Mouse (Mus musculus) intestine, embryonic 16.5 days (tissue): ENCODE measurements around the gene Gm11627. TPM values are rescaled to one million over a fixed set of nuclear protein-coding genes. Genes with fewer than 3 reads are reported as not detected.
"Not testable (repeated sequence)": the region's sequence is repeated elsewhere in the genome, so short reads cannot be mapped to it uniquely, and the experiment has no call there.

Experiments
- ATAC-seq: fragments of 200-750 bp; cut with Nextera tagmentation; 2 replicates; pipeline ENCODE4 v1.8.0; 2017; ENCODE audit warnings: moderate TSS enrichment, moderate library complexity
- H3K27ac ChIP-seq: fragments of 300-500 bp; sonication (generic); 2 replicates; pipeline ENCODE4 v1.5.1; 2014; ENCODE audit warnings: mild to moderate bottlenecking, low read length
- H3K27me3 ChIP-seq: fragments of 300-500 bp; sonication (generic); replicated peaks from 2 replicates; pipeline ENCODE4 v1.6.1; 2014; ENCODE audit warnings: low read length, control low read depth, mixed read lengths; ENCODE audit not compliant: control insufficient read depth, insufficient read depth
- H3K36me3 ChIP-seq: fragments of 300-500 bp; sonication (generic); 2 replicates; pipeline ENCODE4 v1.6.1; 2014; ENCODE audit warnings: low read length, control low read depth; ENCODE audit not compliant: control insufficient read depth, insufficient read depth
- H3K4me1 ChIP-seq: fragments of 300-500 bp; sonication (generic); 2 replicates; pipeline ENCODE4 v1.6.1; 2014; ENCODE audit warnings: low read length, control low read depth, mixed read lengths; ENCODE audit not compliant: control insufficient read depth, insufficient read depth
- H3K4me2 ChIP-seq: fragments of 300-500 bp; sonication (generic); 2 replicates; pipeline ENCODE4 v1.6.1; 2014; ENCODE audit warnings: low read depth, low read length, control low read depth
- H3K4me3 ChIP-seq: fragments of 300-500 bp; sonication (generic); 2 replicates; pipeline ENCODE4 v1.5.1; 2014; ENCODE audit warnings: mild to moderate bottlenecking, low read length
- H3K9ac ChIP-seq: fragments of 300-500 bp; sonication (generic); 2 replicates; pipeline ENCODE4 v1.6.1; 2014; ENCODE audit warnings: low read depth, low read length
- H3K9me3 ChIP-seq: fragments of 300-500 bp; sonication (generic); 2 replicates; pipeline ENCODE4 v1.6.1; 2016; ENCODE audit warnings: low read length, control low read depth; ENCODE audit not compliant: control insufficient read depth
- WGBS: fragments of 180-500 bp; shearing (Covaris S2); extraction: QIAGEN DNeasy Blood & Tissue Kit; methylation state at CpG from one replicate; pipeline ENCODE4 v1.1.7; 2014; 5-methylcytosine and 5-hydroxymethylcytosine counted together
- polyA plus RNA-seq: library from polyadenylated mRNA; unstranded; fragments of >200 nt; fragmentation: Nextera tagmentation; extraction: Ambion mirVana; gene quantifications from 2 replicates; pipeline ENCODE4 v1.2.1, GENCODE M21; 2015

Gene Gm11627
- polyA plus RNA-seq, 1 experiment from 2014 or later: 15.8 TPM

DNA sequence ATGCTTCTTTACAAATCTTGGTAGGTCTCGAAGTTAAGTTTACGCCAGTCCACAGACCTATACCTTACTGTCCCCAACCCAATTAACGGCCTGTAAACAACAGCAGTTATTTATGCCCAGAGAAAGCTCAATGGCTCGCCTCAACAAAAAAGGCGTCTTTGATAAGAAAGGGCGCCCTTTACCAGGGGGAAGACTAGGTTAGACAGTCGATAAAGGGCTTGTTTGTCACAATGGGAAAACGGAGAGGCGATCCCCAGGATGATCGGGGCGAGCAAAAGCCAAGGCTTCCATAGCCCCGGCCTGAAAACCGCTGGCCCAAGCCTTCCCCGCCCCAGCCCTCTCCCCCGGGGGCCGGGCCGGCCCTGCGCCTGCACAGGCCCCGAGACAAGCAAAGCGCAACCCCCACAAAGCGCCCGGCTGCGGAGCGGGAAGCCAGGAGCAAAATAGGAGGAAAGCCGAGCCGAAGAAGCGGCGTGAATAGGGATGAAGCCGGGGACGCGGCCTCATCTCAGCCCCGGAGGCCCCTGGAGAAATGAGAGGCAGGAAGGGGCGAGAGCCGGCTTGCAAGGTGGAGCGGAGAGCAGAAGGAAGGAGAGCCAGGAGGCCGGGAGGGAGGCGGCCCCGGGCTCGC is 23.7 kb downstream of the Gm11627 start:
- Histone ChIP-seq H3K36me3 (no peaks in the 10 kb centered on the region), H3K4me3 (peak overlapping the region; percentile 89), H3K4me2 (peak overlapping the region; percentile 72), H3K9ac (peak overlapping the region; percentile 96), H3K27ac (peak overlapping the region; percentile 87), H3K9me3 (no peaks in the 10 kb centered on the region), H3K4me1 (peaks cover 19% of the 10 kb centered on the region), H3K27me3 (no peaks in the 10 kb centered on the region)
- ATAC-seq: peak; percentile 55
- under 1% methylated on average over 39 of the region's 39 CpGs for whole genome bisulfite sequencing

DNA sequence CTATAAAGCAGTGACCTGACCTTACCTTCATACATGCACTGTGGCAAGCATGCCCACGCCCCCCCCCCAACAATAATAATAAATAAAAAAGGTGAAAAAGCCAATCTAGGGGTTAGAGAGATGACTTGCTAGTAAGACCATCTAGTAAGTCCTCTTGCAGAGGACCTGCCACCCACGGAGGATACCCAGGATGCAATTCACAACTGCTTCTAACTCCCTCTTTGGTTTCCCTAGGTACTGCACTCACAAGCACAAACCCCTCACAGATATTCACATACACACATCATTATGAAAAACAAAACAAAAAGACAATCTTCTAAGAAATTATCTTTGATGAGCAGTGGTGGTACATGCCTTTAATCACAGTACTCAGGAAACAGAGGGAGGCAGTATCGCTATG is 27.2 kb downstream of the Gm11627 start:
- no peaks in the 10 kb centered on the region for H3K27me3 ChIP-seq
- WGBS: 90% methylated on average over 3 of the region's 3 CpGs

DNA sequence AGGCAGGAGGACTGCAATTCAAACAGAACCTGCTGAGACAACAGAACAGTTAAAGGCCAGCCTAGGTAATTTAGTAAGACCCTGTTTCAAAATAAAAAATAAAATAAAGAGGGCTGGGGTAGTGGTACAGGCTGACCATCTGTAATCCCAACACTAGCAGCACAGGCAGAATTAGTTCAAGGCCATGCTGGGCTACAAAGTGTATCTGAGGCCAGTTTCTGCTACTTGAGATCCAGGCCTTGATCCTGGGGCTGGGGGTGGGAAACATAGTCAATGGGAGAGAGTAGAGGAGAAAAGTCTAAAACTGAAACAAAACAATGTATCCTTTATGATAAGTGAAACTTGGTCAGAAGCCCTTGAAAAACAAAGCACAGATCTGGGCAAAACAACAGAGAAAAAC is 28.1 kb downstream of the Gm11627 start:
- Histone ChIP-seq H3K4me1 (peaks cover 14% of the 10 kb centered on the region), H3K27ac (no peak overlapping the region), H3K9me3 (no peaks in the 10 kb centered on the region), H3K4me2 (no peak overlapping the region), H3K9ac (no peak overlapping the region), H3K27me3 (no peaks in the 10 kb centered on the region), H3K36me3 (no peaks in the 10 kb centered on the region), H3K4me3 (no peak overlapping the region)
- ATAC-seq: no peak

More for the DNA sequence above, 27.2 kb downstream of the Gm11627 start:
- Histone ChIP-seq H3K4me3 (no peak overlapping the region), H3K4me2 (no peak overlapping the region), H3K9ac (no peak overlapping the region), H3K4me1 (peaks cover 18% of the 10 kb centered on the region), H3K36me3 (no peaks in the 10 kb centered on the region), H3K27ac (no peak overlapping the region), H3K9me3 (no peaks in the 10 kb centered on the region)
- no peak for ATAC-seq

DNA sequence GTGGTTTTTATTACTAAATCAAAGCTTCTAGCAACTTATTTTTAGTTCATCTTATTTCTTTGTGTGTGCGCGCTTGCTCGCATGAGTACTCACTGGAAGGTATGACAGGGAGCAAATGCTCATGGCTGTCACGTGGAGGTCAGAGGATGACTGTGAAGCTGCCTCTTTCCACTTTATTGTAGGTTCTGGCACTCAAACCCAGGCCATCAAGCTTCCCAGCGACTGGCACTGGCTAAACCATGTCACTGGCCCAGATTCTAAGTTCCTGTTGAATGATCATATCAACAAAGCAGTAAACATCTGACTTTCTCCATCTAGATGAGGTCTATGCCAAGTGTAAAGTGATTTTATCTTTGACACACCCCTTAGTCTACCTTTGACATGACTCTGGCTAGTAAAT is 37.8 kb downstream of the Gm11627 start:
- WGBS: 88% methylated on average over 5 of the region's 5 CpGs
- H3K27ac ChIP-seq: no peak overlapping the region
- H3K4me3 ChIP-seq: no peak overlapping the region
- no peak overlapping the region for H3K4me2 ChIP-seq
- no peak for ATAC-seq
- H3K4me1 ChIP-seq: peaks cover 6% of the 10 kb centered on the region; the same call in 1 of the 2 replicates
- no peaks in the 10 kb centered on the region for H3K9me3 ChIP-seq
- no peak overlapping the region for H3K9ac ChIP-seq
- no peaks in the 10 kb centered on the region for H3K27me3 ChIP-seq
- H3K36me3 ChIP-seq: no peaks in the 10 kb centered on the region

DNA sequence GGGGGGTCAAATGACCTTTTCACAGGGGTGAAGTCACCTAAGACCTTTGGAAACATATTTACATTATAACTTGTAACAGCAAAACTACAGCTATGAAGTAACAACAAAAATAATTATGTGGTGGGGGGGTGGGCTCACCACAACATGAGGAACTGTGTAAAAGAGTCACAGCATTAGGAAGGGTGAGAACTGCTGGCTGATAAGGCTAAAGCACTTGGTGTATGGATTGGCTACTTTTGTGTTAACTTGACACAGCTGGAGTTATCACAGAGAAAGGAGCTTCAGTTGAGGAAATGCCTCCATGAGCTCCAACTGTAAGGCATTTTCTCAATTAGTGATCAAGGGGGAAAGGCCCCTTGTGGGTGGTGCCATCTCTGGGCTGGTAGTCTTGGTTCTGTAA is 39.0 kb downstream of the Gm11627 start:
- not testable (repeated sequence) for H3K4me3 ChIP-seq, H3K9me3 ChIP-seq, H3K36me3 ChIP-seq, H3K4me2 ChIP-seq, H3K4me1 ChIP-seq, ATAC-seq, H3K9ac ChIP-seq, H3K27me3 ChIP-seq, H3K27ac ChIP-seq

DNA sequence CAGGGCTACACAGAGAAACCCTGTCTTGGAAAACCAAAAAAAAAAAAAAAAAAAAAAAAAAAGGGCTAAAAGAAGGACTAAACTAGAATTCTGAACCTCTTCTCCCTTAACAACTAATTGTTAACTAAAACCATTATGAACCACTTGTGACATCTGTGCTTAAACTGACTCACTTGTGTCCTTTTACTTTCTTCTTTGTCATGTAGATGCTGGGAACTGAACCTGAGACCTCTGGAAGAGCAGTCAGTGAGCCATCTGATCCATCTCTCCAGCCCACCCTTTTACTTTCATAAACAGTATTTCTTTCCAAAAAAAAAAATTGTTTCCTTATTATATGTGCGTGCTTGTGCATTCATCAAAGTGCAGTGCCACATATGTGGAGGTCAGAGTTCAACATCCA is 39.6 kb downstream of the Gm11627 start:
- H3K9ac ChIP-seq: no peak overlapping the region
- no peak overlapping the region for H3K4me3 ChIP-seq
- H3K27me3 ChIP-seq: no peaks in the 10 kb centered on the region
- no peak overlapping the region for H3K27ac ChIP-seq
- H3K4me1 ChIP-seq: peaks cover 6% of the 10 kb centered on the region; the same call in 1 of the 2 replicates
- H3K36me3 ChIP-seq: no peaks in the 10 kb centered on the region
- ATAC-seq: no peak
- H3K4me2 ChIP-seq: no peak overlapping the region
- WGBS: 56% methylated on average over 1 of the region's 1 CpGs
- no peaks in the 10 kb centered on the region for H3K9me3 ChIP-seq

DNA sequence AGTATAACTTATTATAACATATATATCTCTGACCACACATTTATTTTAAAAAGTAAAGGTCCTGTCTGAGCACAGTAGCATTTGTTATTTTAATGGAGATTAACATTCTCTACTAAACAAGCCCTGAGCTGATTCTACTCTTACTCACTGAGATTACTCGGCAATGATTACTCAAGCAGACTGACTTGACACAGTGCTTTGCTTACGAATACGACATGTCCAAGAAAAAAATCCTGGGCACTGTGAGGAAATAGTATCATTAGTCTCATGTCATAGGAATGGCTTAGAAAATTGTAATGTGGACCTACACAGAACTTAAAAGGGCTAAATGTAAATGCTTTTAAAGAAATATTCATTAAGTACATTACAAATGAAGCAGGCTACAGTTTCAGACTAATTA is 43.1 kb downstream of the Gm11627 start:
- Histone ChIP-seq H3K9ac (no peak overlapping the region), H3K4me2 (no peak overlapping the region), H3K27me3 (no peaks in the 10 kb centered on the region), H3K27ac (no peak overlapping the region), H3K4me1 (0 out of 2 replicates have a peak, but pooled peaks cover 2% of the 10 kb centered on the region), H3K9me3 (no peaks in the 10 kb centered on the region), H3K36me3 (no peaks in the 10 kb centered on the region), H3K4me3 (no peak overlapping the region)
- no peak for ATAC-seq
- WGBS: 50% methylated on average over 3 of the region's 3 CpGs

DNA sequence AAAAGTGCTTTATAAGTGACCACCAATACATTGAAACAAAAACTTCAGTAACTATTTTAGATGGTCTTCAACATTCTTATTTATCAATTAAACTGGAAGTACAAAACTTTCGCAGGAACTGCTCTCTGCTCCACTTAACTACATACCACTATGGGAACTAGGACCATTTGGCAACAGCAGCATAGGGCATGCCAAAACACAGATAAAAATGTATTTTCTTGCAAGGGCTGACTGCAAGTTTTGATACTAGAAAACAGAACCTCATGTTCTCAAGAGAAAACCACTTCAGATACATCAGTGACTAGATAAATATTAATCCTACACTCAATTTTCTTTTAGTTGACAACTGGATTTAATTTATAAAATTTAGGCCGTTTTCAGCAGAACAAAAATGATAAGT is 45.2 kb downstream of the Gm11627 start:
- 87% methylated on average over 2 of the region's 2 CpGs for WGBS
- 0 out of 2 replicates have a peak, but pooled peaks cover 4% of the 10 kb centered on the region for H3K4me1 ChIP-seq
- no peak for ATAC-seq

DNA sequence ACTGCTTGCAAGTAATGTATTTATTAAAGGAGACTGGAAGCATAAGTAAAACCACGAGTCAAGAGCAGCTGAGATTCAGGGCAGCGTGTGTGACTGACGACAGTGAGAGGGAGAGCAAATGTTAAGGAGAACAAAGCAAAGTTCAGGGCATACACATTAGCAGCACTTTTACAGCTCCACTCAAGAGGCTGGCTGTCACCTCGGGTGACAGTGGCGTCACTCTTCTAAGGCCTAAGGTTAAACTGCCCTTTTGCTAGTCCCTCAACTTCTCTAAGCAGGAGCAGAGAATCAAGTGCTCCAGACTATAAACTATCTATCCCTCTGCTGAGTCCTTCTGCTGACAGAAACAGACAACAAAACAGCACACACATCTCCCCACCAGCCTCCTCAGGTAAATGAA is 47.8 kb downstream of the Gm11627 start:
- Histone ChIP-seq H3K27ac (no peak overlapping the region), H3K36me3 (no peaks in the 10 kb centered on the region), H3K9ac (no peak overlapping the region), H3K9me3 (no peaks in the 10 kb centered on the region), H3K27me3 (no peaks in the 10 kb centered on the region), H3K4me3 (no peak overlapping the region), H3K4me2 (no peak overlapping the region), H3K4me1 (0 out of 2 replicates have a peak, but pooled peaks cover 4% of the 10 kb centered on the region)
- 40% methylated on average over 5 of the region's 5 CpGs for WGBS
- peak; percentile 82 for ATAC-seq

More for the DNA sequence above, 45.2 kb downstream of the Gm11627 start:
- H3K4me3 ChIP-seq: no peak overlapping the region
- no peak overlapping the region for H3K27ac ChIP-seq
- H3K4me2 ChIP-seq: no peak overlapping the region
- no peak overlapping the region for H3K9ac ChIP-seq
- H3K27me3 ChIP-seq: no peaks in the 10 kb centered on the region
- no peaks in the 10 kb centered on the region for H3K36me3 ChIP-seq
- no peaks in the 10 kb centered on the region for H3K9me3 ChIP-seq
